In the genomic region with DNA sequence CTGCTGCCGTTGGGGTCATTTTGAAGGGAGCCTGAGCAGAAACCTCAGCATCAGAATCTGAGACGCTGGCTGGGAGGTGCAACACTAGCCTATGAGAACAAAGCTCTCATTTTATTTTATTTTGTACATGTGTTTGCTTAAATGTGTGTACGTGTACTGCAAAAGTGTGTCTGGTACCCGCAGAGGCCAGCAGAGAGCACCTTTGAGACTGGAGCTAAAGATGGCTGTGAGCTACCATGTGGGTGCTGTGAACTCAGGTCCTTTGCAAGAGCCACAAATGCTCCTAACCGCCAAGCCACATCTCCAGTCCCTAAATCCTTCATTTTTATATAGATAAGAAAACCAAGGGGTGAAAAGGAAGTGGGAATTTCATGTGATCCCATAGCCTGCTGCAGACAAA, we compare ENCODE assay signal across 26 mouse cellular contexts. TPM values are rescaled to one million over a fixed set of nuclear protein-coding genes. Genes with fewer than 3 reads are reported as not detected.
"Had no signal": no experiment of that assay in that cellular context is flagged by ENCODE, and none has a peak within 500 bp of the region (broad histone marks: within the 10 kb centered on the region; RNA-seq: fewer than 3 reads in every experiment).

No protein-coding gene starts in this region.

- H3K9me3 ChIP-seq: heart, embryonic 13.5 days; heart, embryonic 15.5 days; hindbrain, embryonic 13.5 days; hindbrain, embryonic 15.5 days; kidney, embryonic 15.5 days; limb, embryonic 10.5 days; limb, embryonic 12.5 days; liver, embryonic 13.5 days had no signal

- H3K36me3 ChIP-seq: heart, embryonic 13.5 days; heart, embryonic 15.5 days; hindbrain, embryonic 13.5 days; hindbrain, embryonic 15.5 days; kidney, embryonic 15.5 days; limb, embryonic 10.5 days; limb, embryonic 12.5 days; liver, embryonic 13.5 days had no signal

- DNase-seq: gastrocnemius, adult 2 months; gastrocnemius, postnatal 10 days; gastrocnemius, postnatal 25 days; heart, adult 11 months; heart, adult 2 months; heart, postnatal 14 days; heart, postnatal 36 days; kidney, adult 11 months; kidney, adult 2 months; kidney, adult 9 months; kidney, postnatal 14 days; kidney, postnatal 36 days; layer of hippocampus, adult 9-11 months; liver; liver, embryonic 13.5 days had no signal

- H3K9ac ChIP-seq: heart, embryonic 13.5 days; heart, embryonic 15.5 days; hindbrain, embryonic 13.5 days; hindbrain, embryonic 15.5 days; kidney, embryonic 15.5 days; limb, embryonic 12.5 days; liver, embryonic 13.5 days had no signal

- H3K27ac ChIP-seq: gastrocnemius, adult 2 months; heart, adult 2 months; heart, embryonic 13.5 days; heart, embryonic 15.5 days; hindbrain, embryonic 13.5 days; hindbrain, embryonic 15.5 days; hindbrain, postnatal 0 days; kidney, embryonic 15.5 days; kidney, postnatal 0 days; left cerebral cortex, adult 2 months; limb, embryonic 10.5 days; limb, embryonic 12.5 days; liver, embryonic 13.5 days had no signal

- H3K4me3 ChIP-seq: gastrocnemius, adult 2 months; heart, adult 2 months; heart, embryonic 13.5 days; heart, embryonic 15.5 days; hindbrain, embryonic 13.5 days; hindbrain, embryonic 15.5 days; kidney, embryonic 15.5 days; left cerebral cortex, adult 2 months; limb, embryonic 10.5 days; limb, embryonic 12.5 days; liver, embryonic 13.5 days had no signal

- H3K4me1 ChIP-seq: heart, embryonic 13.5 days; heart, embryonic 15.5 days; hindbrain, embryonic 13.5 days; hindbrain, embryonic 15.5 days; kidney, embryonic 15.5 days; limb, embryonic 10.5 days; limb, embryonic 12.5 days; liver, embryonic 13.5 days had no signal

- H3K27me3 ChIP-seq: heart, embryonic 15.5 days; hindbrain, embryonic 13.5 days; hindbrain, embryonic 15.5 days; kidney, embryonic 15.5 days; limb, embryonic 12.5 days; liver, embryonic 13.5 days had no signal

RNA-seq across cellular contexts. Expression of gene Plbd1, which starts 48.7 kb away (rescaled TPM):
- total RNA-seq: hindbrain, postnatal 0 days; left cerebral cortex, postnatal 36 days had no signal
